Mouse (Mus musculus) lung, embryonic 15.5 days (tissue): ENCODE measurements at regions not wholly inside any gene's neighbourhood (a gene's known extent, or its start where the extent isn't known, plus 50 kb on each side); places are given as distances from the start of the nearest gene placed in this dataset.
"Not testable (repeated sequence)": the region's sequence is repeated elsewhere in the genome, so short reads cannot be mapped to it uniquely, and the experiment has no call there.

Experiments used
- ATAC-seq: fragments of 200-750 bp; cut with Nextera tagmentation; 2 replicates; pipeline ENCODE4 v1.8.0; 2017; ENCODE audit warnings: moderate number of reproducible peaks, borderline replicate concordance; ENCODE audit not compliant: low FRiP score, low TSS enrichment; ENCODE audit errors: extremely low read depth
- H3K27ac ChIP-seq: fragments of 300-500 bp; sonication (generic); 2 replicates; pipeline ENCODE4 v1.5.1; 2015; ENCODE audit warnings: moderate library complexity, mild to moderate bottlenecking, inconsistent platforms
- H3K27me3 ChIP-seq: fragments of 300-500 bp; sonication (generic); 2 replicates; pipeline ENCODE4 v1.6.1; 2015; ENCODE audit warnings: inconsistent platforms
- H3K36me3 ChIP-seq: fragments of 300-500 bp; sonication (generic); 2 replicates; pipeline ENCODE4 v1.6.1; 2015; ENCODE audit warnings: inconsistent platforms
- H3K4me1 ChIP-seq: fragments of 300-500 bp; sonication (generic); 2 replicates; pipeline ENCODE4 v1.6.1; 2015; ENCODE audit warnings: inconsistent platforms
- H3K4me2 ChIP-seq: fragments of 300-500 bp; sonication (generic); 2 replicates; pipeline ENCODE4 v1.6.1; 2015; ENCODE audit warnings: inconsistent platforms, mild to moderate bottlenecking, moderate library complexity
- H3K4me3 ChIP-seq: fragments of 300-500 bp; sonication (generic); 2 replicates; pipeline ENCODE4 v1.5.1; 2015; ENCODE audit warnings: mild to moderate bottlenecking, inconsistent platforms
- H3K9ac ChIP-seq: fragments of 300-500 bp; sonication (generic); 2 replicates; pipeline ENCODE4 v1.6.1; 2015; ENCODE audit warnings: inconsistent platforms
- H3K9me3 ChIP-seq: fragments of 300-500 bp; sonication (generic); 2 replicates; pipeline ENCODE4 v1.6.1; 2016; ENCODE audit warnings: inconsistent platforms
- WGBS: fragments of 180-500 bp; shearing (Covaris S2); methylation state at CpG from one replicate; pipeline ENCODE4 v1.1.7; 2015; 5-methylcytosine and 5-hydroxymethylcytosine counted together

DNA sequence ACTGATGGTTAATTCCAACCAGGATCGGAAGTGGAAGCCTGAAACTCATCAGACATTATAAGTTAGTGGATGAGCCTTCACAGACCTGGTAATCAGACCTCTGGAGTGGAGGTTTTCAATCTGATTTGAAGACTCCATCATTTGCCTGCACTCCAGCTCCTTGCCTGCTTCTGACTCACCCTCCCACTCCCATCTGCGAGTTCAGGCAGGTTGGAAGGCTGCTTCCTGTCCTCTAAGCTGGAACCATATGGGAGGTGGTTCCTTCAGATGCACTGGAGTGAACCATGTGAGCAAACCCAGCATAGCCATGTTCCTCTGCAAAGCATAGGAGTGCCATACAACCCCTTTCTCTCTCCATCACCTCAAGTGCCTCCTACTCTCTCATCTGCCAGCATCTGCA is 114.6 kb downstream of the Spata19 start:
- Histone ChIP-seq H3K27me3 (no peaks in the 10 kb centered on the region), H3K4me3 (no peak overlapping the region), H3K36me3 (no peaks in the 10 kb centered on the region), H3K4me2 (no peak overlapping the region), H3K9ac (no peak overlapping the region), H3K4me1 (no peaks in the 10 kb centered on the region), H3K27ac (no peak overlapping the region), H3K9me3 (no peaks in the 10 kb centered on the region)
- 60% methylated on average over 2 of the region's 2 CpGs for WGBS
- ATAC-seq = no peak

- H3K4me1 ChIP-seq = no peaks in the 10 kb centered on the region
- H3K27me3 ChIP-seq = no peaks in the 10 kb centered on the region
- no peak overlapping the region for H3K9ac ChIP-seq
- no peak overlapping the region for H3K27ac ChIP-seq
- H3K9me3 ChIP-seq = no peaks in the 10 kb centered on the region
- 65% methylated on average over 4 of the region's 4 CpGs for WGBS
- H3K4me3 ChIP-seq = no peak overlapping the region
- no peaks in the 10 kb centered on the region for H3K36me3 ChIP-seq
- ATAC-seq = no peak
- H3K4me2 ChIP-seq = no peak overlapping the region
Measured at GRCm38 (mm10) chr9:27515427-27516110, 119.0 kb downstream of the Spata19 start.

- no peak for ATAC-seq
- Histone ChIP-seq H3K9me3 (no peaks in the 10 kb centered on the region), H3K4me2 (no peak overlapping the region), H3K4me1 (no peaks in the 10 kb centered on the region), H3K4me3 (no peak overlapping the region), H3K36me3 (no peaks in the 10 kb centered on the region), H3K27me3 (no peaks in the 10 kb centered on the region), H3K9ac (no peak overlapping the region), H3K27ac (no peak overlapping the region)
- WGBS = 54% methylated on average over 4 of the region's 4 CpGs
Measured at GRCm38 (mm10) chr9:27518031-27518430, 121.4 kb downstream of the Spata19 start.

DNA sequence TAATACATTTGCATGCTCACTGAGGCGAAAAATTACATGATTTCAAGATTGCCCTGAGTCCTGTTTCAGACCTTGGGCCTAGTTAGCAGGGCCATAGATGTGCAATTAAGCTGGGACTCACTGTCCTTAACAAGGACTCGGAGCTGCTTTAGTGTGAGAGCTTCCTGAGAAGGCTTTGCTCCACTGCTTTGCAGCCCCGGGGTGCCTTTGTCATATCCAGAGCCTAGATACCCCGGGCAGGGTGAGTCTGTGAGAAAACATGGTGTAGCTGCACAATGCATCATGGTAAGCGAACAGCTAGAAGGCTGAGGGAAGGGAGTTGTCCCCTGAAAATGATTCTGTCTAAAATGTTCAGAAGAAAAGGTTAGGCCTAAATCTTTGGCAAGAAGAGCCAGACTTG is 123.1 kb downstream of the Spata19 start:
- H3K4me3 ChIP-seq = no peak overlapping the region
- no peak overlapping the region for H3K27ac ChIP-seq
- H3K36me3 ChIP-seq = no peaks in the 10 kb centered on the region
- H3K4me1 ChIP-seq = no peaks in the 10 kb centered on the region
- 77% methylated on average over 5 of the region's 5 CpGs for WGBS
- no peaks in the 10 kb centered on the region for H3K9me3 ChIP-seq
- no peak overlapping the region for H3K9ac ChIP-seq
- no peaks in the 10 kb centered on the region for H3K27me3 ChIP-seq
- H3K4me2 ChIP-seq = no peak overlapping the region
- ATAC-seq = no peak

- no peak for ATAC-seq
- Histone ChIP-seq H3K4me2 (no peak overlapping the region), H3K4me3 (no peak overlapping the region), H3K9me3 (no peaks in the 10 kb centered on the region), H3K9ac (no peak overlapping the region), H3K27me3 (no peaks in the 10 kb centered on the region), H3K4me1 (no peaks in the 10 kb centered on the region), H3K36me3 (no peaks in the 10 kb centered on the region), H3K27ac (no peak overlapping the region)
- 40% methylated on average over 3 of the region's 3 CpGs for WGBS
Measured at GRCm38 (mm10) chr9:27521181-27521580, 124.6 kb downstream of the Spata19 start.

DNA sequence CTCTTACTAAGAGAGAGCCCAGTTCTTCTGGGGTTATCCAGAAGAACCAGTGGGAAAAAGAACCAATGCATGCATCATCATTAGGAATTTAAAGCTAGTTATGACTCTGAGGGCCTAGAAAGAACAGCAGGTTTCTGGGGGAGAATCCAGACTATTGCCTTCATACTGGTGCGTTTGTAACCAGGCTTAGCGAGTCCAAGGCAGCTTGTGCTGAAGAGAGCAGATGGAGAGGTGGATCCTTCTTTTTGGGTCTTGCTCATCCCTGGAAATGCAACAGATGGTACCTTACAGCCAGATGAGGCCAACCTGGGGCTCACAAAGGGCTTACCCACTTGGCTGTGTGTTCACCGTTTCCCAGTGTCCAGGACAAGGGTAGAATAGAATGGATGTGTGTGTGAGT is 130.1 kb downstream of the Spata19 start:
- H3K36me3 ChIP-seq = no peaks in the 10 kb centered on the region
- no peak for ATAC-seq
- 79% methylated on average over 3 of the region's 3 CpGs for WGBS
- H3K4me2 ChIP-seq = no peak overlapping the region
- no peaks in the 10 kb centered on the region for H3K9me3 ChIP-seq
- no peaks in the 10 kb centered on the region for H3K4me1 ChIP-seq
- no peak overlapping the region for H3K27ac ChIP-seq
- H3K4me3 ChIP-seq = no peak overlapping the region
- no peaks in the 10 kb centered on the region for H3K27me3 ChIP-seq
- no peak overlapping the region for H3K9ac ChIP-seq

DNA sequence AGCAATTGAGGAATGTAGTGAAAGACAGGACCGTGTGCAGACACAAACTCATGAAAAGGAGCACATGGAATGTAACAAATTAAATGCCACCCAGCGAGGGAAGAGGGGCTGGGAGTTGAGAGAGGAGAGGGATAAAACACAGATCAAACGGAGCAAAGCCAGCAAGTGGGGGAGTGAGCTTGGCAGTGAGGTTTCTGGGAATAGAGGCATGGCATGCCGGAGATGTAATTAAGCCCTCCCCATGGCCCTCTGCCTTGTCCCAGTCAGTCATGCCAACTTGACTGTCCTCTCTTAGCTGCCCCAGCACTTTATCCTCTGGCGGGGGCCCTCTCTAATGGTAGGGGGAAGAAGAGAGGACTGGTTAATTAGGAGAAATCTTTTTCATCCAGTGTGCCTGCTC is 141.9 kb downstream of the Spata19 start:
- no peak overlapping the region for H3K9ac ChIP-seq
- no peaks in the 10 kb centered on the region for H3K36me3 ChIP-seq
- H3K27ac ChIP-seq = no peak overlapping the region
- no peaks in the 10 kb centered on the region for H3K9me3 ChIP-seq
- H3K27me3 ChIP-seq = no peaks in the 10 kb centered on the region
- ATAC-seq = no peak
- H3K4me3 ChIP-seq = no peak overlapping the region
- no peak overlapping the region for H3K4me2 ChIP-seq
- 25% methylated on average over 5 of the region's 5 CpGs for WGBS
- no peaks in the 10 kb centered on the region for H3K4me1 ChIP-seq

- 80% methylated on average over 2 of the region's 2 CpGs for WGBS
- Histone ChIP-seq H3K36me3 (no peaks in the 10 kb centered on the region), H3K9me3 (no peaks in the 10 kb centered on the region), H3K4me1 (no peaks in the 10 kb centered on the region), H3K4me3 (no peak overlapping the region), H3K9ac (no peak overlapping the region), H3K4me2 (no peak overlapping the region), H3K27me3 (no peaks in the 10 kb centered on the region), H3K27ac (no peak overlapping the region)
- ATAC-seq = no peak
Measured at GRCm38 (mm10) chr9:27541585-27542151, 145.1 kb downstream of the Spata19 start.

GRCm38 (mm10) chr9:27554697-27555096 is 158.1 kb downstream of the Spata19 start:
- H3K4me2 ChIP-seq, H3K27ac ChIP-seq, H3K27me3 ChIP-seq, ATAC-seq, H3K4me3 ChIP-seq, H3K36me3 ChIP-seq, H3K4me1 ChIP-seq, H3K9ac ChIP-seq, H3K9me3 ChIP-seq: not testable (repeated sequence)

DNA sequence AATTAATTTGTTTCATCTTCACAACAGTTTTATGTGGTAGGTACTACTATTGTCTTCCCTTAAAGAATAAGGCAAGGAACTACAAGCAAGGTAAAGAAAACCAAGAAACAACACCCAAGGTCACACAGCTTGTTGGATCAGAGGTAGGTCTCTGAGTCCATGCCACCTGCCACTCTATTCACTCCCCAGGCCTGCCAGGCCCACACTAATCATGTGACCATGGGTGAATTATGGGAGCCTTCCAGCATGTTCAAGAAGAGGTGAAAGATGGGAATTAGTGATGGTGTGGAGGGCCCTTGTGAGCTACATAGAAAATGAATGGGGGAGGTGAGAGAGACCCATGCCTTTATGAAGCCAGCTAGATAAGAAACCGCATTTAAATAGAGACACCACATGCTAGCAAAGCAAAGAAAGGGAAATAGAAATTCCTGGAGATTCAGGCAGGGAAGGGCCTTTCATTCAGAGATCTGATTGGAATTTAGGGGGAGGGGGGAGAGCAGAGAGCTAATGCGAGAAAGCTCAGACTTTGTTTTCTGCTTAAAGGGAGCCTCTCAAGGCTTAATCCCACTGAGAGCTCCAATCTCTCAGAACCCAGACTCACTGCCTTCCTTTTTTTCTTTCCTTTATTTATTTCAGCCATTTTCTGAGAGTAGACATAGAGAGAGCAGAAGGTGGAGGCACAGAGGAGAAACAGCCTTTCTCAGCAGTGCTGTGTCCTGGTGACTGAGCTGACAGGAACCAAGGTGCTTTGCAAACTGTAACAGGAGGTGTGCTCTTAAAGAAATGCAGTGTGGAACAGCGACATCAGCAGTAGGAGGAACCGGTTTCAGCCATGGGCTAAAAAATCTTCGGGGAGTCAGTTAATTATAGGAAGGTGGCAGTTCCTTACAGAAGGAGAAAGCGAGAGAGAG is 160.0 kb downstream of the Spata19 start:
- H3K4me2 ChIP-seq = no peak overlapping the region

GRCm38 (mm10) chr9:27557886-27558285 is 161.3 kb downstream of the Spata19 start:
- Histone ChIP-seq H3K9ac (no peak overlapping the region), H3K4me3 (no peak overlapping the region), H3K27me3 (no peaks in the 10 kb centered on the region), H3K4me1 (no peaks in the 10 kb centered on the region), H3K9me3 (no peaks in the 10 kb centered on the region), H3K27ac (no peak overlapping the region), H3K4me2 (no peak overlapping the region), H3K36me3 (no peaks in the 10 kb centered on the region)
- ATAC-seq = no peak
- WGBS = 50% methylated on average over 1 of the region's 1 CpGs

More for the DNA sequence above, 160.0 kb downstream of the Spata19 start:
- no peak overlapping the region for H3K9ac ChIP-seq
- no peaks in the 10 kb centered on the region for H3K9me3 ChIP-seq
- no peak overlapping the region for H3K4me3 ChIP-seq
- 18% methylated on average over 6 of the region's 6 CpGs for WGBS
- H3K4me1 ChIP-seq = no peaks in the 10 kb centered on the region
- no peaks in the 10 kb centered on the region for H3K27me3 ChIP-seq
- H3K27ac ChIP-seq = no peak overlapping the region
- ATAC-seq = no peak
- no peaks in the 10 kb centered on the region for H3K36me3 ChIP-seq

- H3K4me2 ChIP-seq = no peak overlapping the region
- WGBS = 72% methylated on average over 3 of the region's 3 CpGs
- no peaks in the 10 kb centered on the region for H3K4me1 ChIP-seq
- ATAC-seq = no peak
- H3K9me3 ChIP-seq = no peaks in the 10 kb centered on the region
- H3K9ac ChIP-seq = no peak overlapping the region
- H3K4me3 ChIP-seq = no peak overlapping the region
- H3K27me3 ChIP-seq = no peaks in the 10 kb centered on the region
- no peaks in the 10 kb centered on the region for H3K36me3 ChIP-seq
- no peak overlapping the region for H3K27ac ChIP-seq
Measured at GRCm38 (mm10) chr9:27558286-27558685, 161.7 kb downstream of the Spata19 start.
